Comparison of ENCODE assay signal across 8 mouse cellular contexts in the genomic region with DNA sequence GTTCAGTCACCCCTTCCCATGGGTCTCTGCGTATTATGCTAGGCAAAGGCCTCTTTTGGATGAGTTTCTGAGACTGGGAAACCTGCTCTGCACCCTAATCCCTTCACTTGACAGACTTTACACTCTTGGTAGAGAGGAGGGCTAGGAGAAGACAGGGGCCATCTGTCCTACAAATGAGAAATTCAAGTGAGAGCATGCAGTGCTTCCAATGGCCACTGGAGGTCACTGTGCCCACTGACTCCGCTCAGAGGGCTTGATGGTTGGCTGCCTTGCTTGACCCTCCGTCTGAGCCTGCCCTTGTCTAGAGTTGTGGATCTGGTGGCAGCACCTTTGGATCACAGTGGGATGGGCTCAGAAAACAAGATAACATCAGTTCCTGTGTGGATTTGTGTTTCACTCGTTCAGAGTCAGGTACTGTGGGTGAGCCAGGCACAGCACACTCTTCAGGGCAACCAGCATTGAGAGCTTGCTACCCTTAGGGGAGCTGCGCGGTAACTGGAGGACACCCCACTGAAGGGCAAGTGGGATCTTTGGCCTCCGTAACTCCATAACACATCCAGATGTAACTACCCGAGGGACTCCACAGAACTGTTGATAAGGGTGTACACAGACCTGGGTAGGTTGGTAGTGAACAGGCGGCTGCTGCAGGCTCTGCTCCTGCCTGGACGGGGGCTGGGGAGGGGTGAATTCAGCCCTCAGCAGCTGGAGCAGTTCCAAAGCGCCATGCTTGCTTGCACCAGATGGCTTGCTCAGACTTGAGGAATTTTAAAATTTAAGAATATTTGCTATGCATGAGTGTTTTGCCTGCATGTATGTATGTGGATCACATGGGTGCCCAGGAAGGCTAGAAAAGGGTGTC. TPM values are rescaled to one million over a fixed set of nuclear protein-coding genes. Genes with fewer than 3 reads are reported as not detected.
DNase-seq lines count a peak whose midpoint lies in the region; ATAC-seq and TF ChIP-seq lines count a peak whose summit lies in the region.

No protein-coding gene starts in this region.

- 66% methylated on average over 11 of the region's 11 CpGs for WGBS in kidney, embryonic 14.5 days
- 65% methylated on average over 11 of the region's 11 CpGs for WGBS in liver, adult 2 months
- 75% methylated on average over 11 of the region's 11 CpGs for WGBS in neural tube, embryonic 11.5 days
- WGBS in thymus, adult 2 months = 81% methylated on average over 11 of the region's 11 CpGs

- peak; percentile 71 for ATAC-seq in CD4-positive, CD25-positive, alpha-beta regulatory T cell, adult 4 months
- ATAC-seq in granulocyte monocyte progenitor cell, adult 5-6 weeks (replicated peaks; ENCODE audit: poor library complexity, severe bottlenecking) = peak; percentile 85
- ATAC-seq in kidney, embryonic 14.5 days (ENCODE audit: low FRiP score, low TSS enrichment) = peak; percentile 63
- no peak; the same call in 1 of the 2 replicates for ATAC-seq in neural tube, embryonic 11.5 days (ENCODE audit: insufficient read depth, low FRiP score, low TSS enrichment)

- H3K4me3 ChIP-seq in kidney, embryonic 14.5 days (ENCODE audit: low read length) = no peak overlapping the region
- no peak overlapping the region for H3K4me3 ChIP-seq in liver, adult 2 months (ENCODE audit: insufficient read depth, low read depth, low read length)
- no peak overlapping the region for H3K4me3 ChIP-seq in neural tube, embryonic 11.5 days (ENCODE audit: low read depth, low read length)
- H3K4me3 ChIP-seq in thymus, adult 2 months (ENCODE audit: control insufficient read depth, insufficient read depth, low read length) = no peak overlapping the region

- H3K36me3 ChIP-seq in kidney, embryonic 14.5 days (ENCODE audit: control insufficient read depth, insufficient read depth, low read length) = peaks cover 17% of the 10 kb centered on the region
- no peaks in the 10 kb centered on the region for H3K36me3 ChIP-seq in liver, adult 2 months (ENCODE audit: control insufficient read depth, insufficient read depth, low read length)
- H3K36me3 ChIP-seq in neural tube, embryonic 11.5 days (ENCODE audit: control insufficient read depth, insufficient read depth, low read length) = peaks cover 2% of the 10 kb centered on the region
- H3K36me3 ChIP-seq in thymus, adult 2 months (ENCODE audit: control insufficient read depth, insufficient read depth, low read length) = peaks cover 4% of the 10 kb centered on the region; the same call in 1 of the 2 replicates

- TF ChIP-seq CTCF in liver, adult 2 months (IDR thresholded peaks at IDR 0.05; ENCODE audit: low read depth, low read length) = peak; percentile 96
- TF ChIP-seq CTCF in thymus, adult 2 months (IDR thresholded peaks at IDR 0.05; ENCODE audit: borderline replicate concordance, control insufficient read depth, extremely low read depth, insufficient read depth, low read length, poor library complexity) = peak; percentile 86

- H3K9me3 ChIP-seq in kidney, embryonic 14.5 days (ENCODE audit: control insufficient read depth, low read length) = no peaks in the 10 kb centered on the region
- H3K9me3 ChIP-seq in neural tube, embryonic 11.5 days (ENCODE audit: control insufficient read depth, low read length) = no peaks in the 10 kb centered on the region

- TF ChIP-seq POLR2A in liver, adult 2 months (IDR thresholded peaks at IDR 0.05; ENCODE audit: extremely low read depth, insufficient read depth, low read length) = no peak
- TF ChIP-seq POLR2A in thymus, adult 2 months (IDR thresholded peaks at IDR 0.05; ENCODE audit: control insufficient read depth, extremely low read depth, insufficient read depth, low read length, poor library complexity) = no peak

- no peak overlapping the region for H3K4me2 ChIP-seq in kidney, embryonic 14.5 days (replicated peaks; ENCODE audit: low read depth, low read length)
- no peak overlapping the region for H3K4me2 ChIP-seq in neural tube, embryonic 11.5 days (ENCODE audit: low read depth)

- DNase-seq in adipocyte (ENCODE audit: low spot score) = peak; percentile 55
- DNase-seq in embryo, embryonic 11 days = peak; percentile 74
- DNase-seq in liver, adult 2 months (ENCODE audit: extremely low read depth, low read depth, low spot score) = no peak
- DNase-seq in neural tube, embryonic 11.5 days (ENCODE audit: low spot score) = peak; percentile 74
- DNase-seq in thymus, adult 2 months = peak; percentile 70

- H3K27ac ChIP-seq in kidney, embryonic 14.5 days (ENCODE audit: low read depth, low read length) = peak overlapping the region; percentile 43; the same call in 1 of the 2 replicates
- no peak overlapping the region for H3K27ac ChIP-seq in liver, adult 2 months (replicated peaks; ENCODE audit: insufficient read depth, low read depth, low read length)
- no peak overlapping the region for H3K27ac ChIP-seq in neural tube, embryonic 11.5 days (ENCODE audit: low read depth, low read length)
- peak overlapping the region; percentile 91 for H3K27ac ChIP-seq in thymus, adult 2 months (ENCODE audit: control insufficient read depth, insufficient read depth, low read length)

- no peaks in the 10 kb centered on the region for H3K27me3 ChIP-seq in kidney, embryonic 14.5 days (ENCODE audit: control insufficient read depth, insufficient read depth, low read length)
- H3K27me3 ChIP-seq in liver, adult 2 months (ENCODE audit: control insufficient read depth, insufficient read depth, low read length) = no peaks in the 10 kb centered on the region
- H3K27me3 ChIP-seq in neural tube, embryonic 11.5 days (ENCODE audit: control insufficient read depth, insufficient read depth, low read length) = no peaks in the 10 kb centered on the region
- H3K27me3 ChIP-seq in thymus, adult 2 months (ENCODE audit: control insufficient read depth, insufficient read depth, low read length) = no peaks in the 10 kb centered on the region

- no peaks in the 10 kb centered on the region for H3K79me2 ChIP-seq in liver, adult 2 months (ENCODE audit: control insufficient read depth, insufficient read depth, low read length)

- H3K9ac ChIP-seq in kidney, embryonic 14.5 days (ENCODE audit: low read depth, low read length) = no peak overlapping the region
- no peak overlapping the region for H3K9ac ChIP-seq in liver, adult 2 months (ENCODE audit: low read depth, low read length)
- no peak overlapping the region for H3K9ac ChIP-seq in neural tube, embryonic 11.5 days (ENCODE audit: low read length)

- no peaks in the 10 kb centered on the region for H3K4me1 ChIP-seq in kidney, embryonic 14.5 days (ENCODE audit: control insufficient read depth, insufficient read depth, low read length)
- no peaks in the 10 kb centered on the region for H3K4me1 ChIP-seq in liver, adult 2 months (ENCODE audit: control insufficient read depth, insufficient read depth, low read length)
- no peaks in the 10 kb centered on the region for H3K4me1 ChIP-seq in neural tube, embryonic 11.5 days (ENCODE audit: control insufficient read depth, insufficient read depth, low read length)
- peaks cover 27% of the 10 kb centered on the region for H3K4me1 ChIP-seq in thymus, adult 2 months (replicated peaks; ENCODE audit: control insufficient read depth, insufficient read depth, low read length)

RNA-seq across cellular contexts. Expression of a gene that starts 22.7 kb away (rescaled TPM):
- polyA plus RNA-seq in CD4-positive, CD25-positive, alpha-beta regulatory T cell, adult 4 months (2017; shearing (Covaris generic)) = 10 to 100 TPM; 15.2 to 25.6 TPM
- total RNA-seq in granulocyte monocyte progenitor cell, adult 5-6 weeks (2014; fragmentation: Nextera tagmentation) = 50.8 and 68.0 TPM in 2 replicates
- total RNA-seq in granulocyte monocyte progenitor cell, adult 5-6 weeks (2017) = 50.6 and 73.7 TPM in 2 replicates
- 91.6 and 91.7 TPM in 2 replicates for polyA plus RNA-seq in kidney, embryonic 14.5 days (2014; fragmentation: Nextera tagmentation; extraction: Ambion mirVana)
- 1.6 and 3.0 TPM in 2 replicates for total RNA-seq in liver, adult 2 months (2014; rRNA removed)
- polyA plus RNA-seq in liver, adult 2 months (2012; rRNA removed) = 0.81 and 1.1 TPM in 2 replicates
- polyA plus RNA-seq in neural tube, embryonic 11.5 days (2014; fragmentation: Nextera tagmentation; extraction: Ambion mirVana) = 80.9 and 87.2 TPM in 2 replicates
- 28.8 and 34.3 TPM in 2 replicates for polyA plus RNA-seq in thymus, adult 2 months (2012; rRNA removed)

Comparison
In these comparisons a context has a peak if more than half of its experiments do, and no peak if none do; other contexts are left out.
1. H3K27ac ChIP-seq: peak in kidney, embryonic 14.5 days (single experiment) and thymus, adult 2 months (single experiment); none in liver, adult 2 months (single experiment) and neural tube, embryonic 11.5 days (single experiment).